Mouse (Mus musculus) layer of hippocampus, adult 2 months (tissue): ENCODE measurements around the gene Cryzl1. TPM values are rescaled to one million over a fixed set of nuclear protein-coding genes. Genes with fewer than 3 reads are reported as not detected.

Source experiments
- DNase-seq, 2 experiments: peaks; one replicate each; pipeline ENCODE4 v3.0.0; 2022; ENCODE audit warnings: low spot score in 2 of 2
- H3K27ac ChIP-seq: fragments of 200-600 bp; 2 replicates; pipeline ENCODE4 v1.8.1; 2022
- H3K4me3 ChIP-seq: fragments of 200-600 bp; 2 replicates; pipeline ENCODE4 v1.8.1; 2022; ENCODE audit warnings: mild to moderate bottlenecking
- CTCF ChIP-seq: fragments of 200-600 bp; conservative IDR thresholded peaks from 2 replicates; pipeline ENCODE4 v1.8.1; 2022; ENCODE audit warnings: antibody characterized with exemption, mild to moderate bottlenecking, moderate library complexity
- total RNA-seq, 2 experiments: library from RNA; stranded (reverse); gene quantifications; 2 replicates each; pipeline ENCODE4 v1.2.3; 2021

Gene Cryzl1
- total RNA-seq, 2 experiments from 2014 or later: 104 to 111 TPM

GRCm38 (mm10) chr16:91644901-91645300 lies 83.9 kb downstream of the Cryzl1 start:
- no peak overlapping the region for H3K4me3 ChIP-seq
- no peak for TF ChIP-seq CTCF
- H3K27ac ChIP-seq: no peak overlapping the region
- DNase-seq: no peak

- H3K4me3 ChIP-seq: no peak overlapping the region
- peak overlapping the region; percentile 48; the same call in 1 of the 2 replicates for H3K27ac ChIP-seq
- DNase-seq: no peak
- TF ChIP-seq CTCF: no peak
Measured at GRCm38 (mm10) chr16:91640171-91640570, 88.6 kb downstream of the Cryzl1 start.

GRCm38 (mm10) chr16:91639636-91640035 lies 89.1 kb downstream of the Cryzl1 start:
- peak in 1 of 2 experiments; percentile 36 for DNase-seq
- no peak for TF ChIP-seq CTCF
- Histone ChIP-seq H3K4me3 (no peak overlapping the region), H3K27ac (peak overlapping the region; percentile 48)

Other genes with a start within 250 kb of the Cryzl1 start
- 10 to 100 TPM; 42.2 to 45.9 TPM for gene Ifnar1, start 243.7 kb downstream of the Cryzl1 start, total RNA-seq
- gene Ifngr2, start 181.9 kb downstream of the Cryzl1 start, total RNA-seq: 10 to 100 TPM; 49.2 to 50.6 TPM
- 100 to 1,000 TPM in 1 of 2 experiments, 10 to 100 TPM in 1; 97.3 to 104 TPM for gene Tmem50b, start 131.2 kb downstream of the Cryzl1 start, total RNA-seq
- 10 to 100 TPM; 10.3 to 10.5 TPM for gene Dnajc28, start 109.9 kb downstream of the Cryzl1 start, total RNA-seq
- gene Gart, start 82.0 kb downstream of the Cryzl1 start, total RNA-seq: 10 to 100 TPM; 52.9 to 54.3 TPM
- 100 to 1,000 TPM; 259 to 285 TPM for gene Son, start 81.5 kb downstream of the Cryzl1 start, total RNA-seq
- 10 to 100 TPM; 24.4 to 28.8 TPM for gene Donson, start 40.2 kb downstream of the Cryzl1 start, total RNA-seq
- 100 to 1,000 TPM; 160 to 176 TPM for gene Itsn1, start 306 bp upstream of the Cryzl1 start, total RNA-seq